Mouse (Mus musculus): Measurements from ENCODE around the gene Mpi.

GRCm38 (mm10) chr9:57547287-57547686, 5.3 kb downstream of the Mpi start:
- TF ChIP-seq CTCF (IDR thresholded peaks at IDR 0.05): no peak
- TF ChIP-seq EP300 (IDR thresholded peaks at IDR 0.05; ENCODE audit: insufficient read depth, low read depth, low read length): peak; percentile 62; the same call in 1 of the 2 replicates
